Mouse (Mus musculus) embryonic facial prominence, embryonic 15.5 days (tissue): Measurements from ENCODE around the gene Phlda3. TPM values are rescaled to one million over a fixed set of nuclear protein-coding genes. Genes with fewer than 3 reads are reported as not detected.
A peak's percentile ranks its signal among the peaks of the same experiment; 100 is the strongest.

ENCODE experiments used
- ATAC-seq: fragments of 200-750 bp; cut with Nextera tagmentation; 2 replicates; pipeline ENCODE4 v1.8.0; 2017; ENCODE audit warnings: low read depth, moderate TSS enrichment; ENCODE audit not compliant: insufficient number of reproducible peaks, low FRiP score, low TSS enrichment
- H3K27ac ChIP-seq: fragments of 300-500 bp; sonication (generic); replicated peaks from 2 replicates; pipeline ENCODE4 v1.5.1; 2015; ENCODE audit warnings: mild to moderate bottlenecking, inconsistent platforms
- H3K27me3 ChIP-seq: fragments of 300-500 bp; sonication (generic); 2 replicates; pipeline ENCODE4 v1.6.1; 2015; ENCODE audit warnings: inconsistent platforms
- H3K36me3 ChIP-seq: fragments of 300-500 bp; sonication (generic); 2 replicates; pipeline ENCODE4 v1.6.1; 2015; ENCODE audit warnings: mild to moderate bottlenecking, inconsistent platforms
- H3K4me1 ChIP-seq: fragments of 300-500 bp; sonication (generic); 2 replicates; pipeline ENCODE4 v1.6.1; 2015; ENCODE audit warnings: inconsistent platforms
- H3K4me2 ChIP-seq: fragments of 300-500 bp; sonication (generic); replicated peaks from 2 replicates; pipeline ENCODE4 v1.6.1; 2015; ENCODE audit warnings: mild to moderate bottlenecking, inconsistent platforms
- H3K4me3 ChIP-seq: fragments of 300-500 bp; sonication (generic); replicated peaks from 2 replicates; pipeline ENCODE4 v1.5.1; 2015; ENCODE audit warnings: mild to moderate bottlenecking, inconsistent platforms
- H3K9ac ChIP-seq: fragments of 300-500 bp; sonication (generic); 2 replicates; pipeline ENCODE4 v1.6.1; 2015; ENCODE audit warnings: inconsistent platforms
- H3K9me3 ChIP-seq: fragments of 300-500 bp; sonication (generic); replicated peaks from 2 replicates; pipeline ENCODE4 v1.6.1; 2016; ENCODE audit warnings: inconsistent platforms
- WGBS: fragments of 180-500 bp; shearing (Covaris S2); methylation state at CpG from one replicate; pipeline ENCODE4 v1.1.7; 2015; 5-methylcytosine and 5-hydroxymethylcytosine counted together
- polyA plus RNA-seq: library from polyadenylated mRNA; unstranded; fragments of >200 nt; fragmentation: Nextera tagmentation; extraction: Ambion mirVana; gene quantifications from 2 replicates; pipeline ENCODE4 v1.2.1, GENCODE M21; 2015

Phlda3 gene
- polyA plus RNA-seq, 1 experiment from 2014 or later, result 113 TPM

GRCm38 (mm10) chr1:135731393-135731792 is 34.5 kb upstream of the Phlda3 start:
- 43% methylated on average over 7 of the region's 7 CpGs for WGBS
- peak overlapping the region; percentile 66 for H3K4me2 ChIP-seq
- H3K9ac ChIP-seq, result 0 out of 2 replicates have a peak overlapping the region, but pooled peaks have one; percentile 26
- H3K4me1 ChIP-seq, result peaks cover 72% of the 10 kb centered on the region
- no peaks in the 10 kb centered on the region for H3K36me3 ChIP-seq
- no peaks in the 10 kb centered on the region for H3K27me3 ChIP-seq
- H3K4me3 ChIP-seq, result peak overlapping the region; percentile 14
- H3K9me3 ChIP-seq, result no peaks in the 10 kb centered on the region
- peak overlapping the region; percentile 97 for H3K27ac ChIP-seq
- no peak for ATAC-seq

GRCm38 (mm10) chr1:135731897-135732684 is 33.8 kb upstream of the Phlda3 start:
- Histone ChIP-seq H3K4me3 (peak overlapping the region; percentile 14), H3K4me1 (peaks cover 72% of the 10 kb centered on the region), H3K36me3 (no peaks in the 10 kb centered on the region), H3K9me3 (no peaks in the 10 kb centered on the region), H3K4me2 (peak overlapping the region; percentile 66), H3K27me3 (no peaks in the 10 kb centered on the region), H3K9ac (0 out of 2 replicates have a peak overlapping the region, but pooled peaks have one; percentile 26), H3K27ac (peak overlapping the region; percentile 97)
- 6% methylated on average over 11 of the region's 11 CpGs for WGBS
- peak; percentile 86 for ATAC-seq

- Histone ChIP-seq H3K27me3 (no peaks in the 10 kb centered on the region), H3K4me1 (peaks cover 76% of the 10 kb centered on the region), H3K4me3 (no peak overlapping the region), H3K27ac (peak overlapping the region; percentile 97), H3K36me3 (no peaks in the 10 kb centered on the region), H3K4me2 (peak overlapping the region; percentile 25; the same call in 1 of the 2 replicates), H3K9me3 (no peaks in the 10 kb centered on the region), H3K9ac (no peak overlapping the region)
- 27% methylated on average over 6 of the region's 7 CpGs for WGBS
- ATAC-seq, result 0 out of 2 replicates have a peak, but pooled peaks have one; percentile 0
Measured at GRCm38 (mm10) chr1:135734225-135734937, 31.5 kb upstream of the Phlda3 start.

GRCm38 (mm10) chr1:135735460-135735859 is 30.5 kb upstream of the Phlda3 start:
- no peaks in the 10 kb centered on the region for H3K27me3 ChIP-seq
- H3K9me3 ChIP-seq, result no peaks in the 10 kb centered on the region
- H3K4me1 ChIP-seq, result peaks cover 76% of the 10 kb centered on the region
- H3K27ac ChIP-seq, result peak overlapping the region; percentile 97
- H3K36me3 ChIP-seq, result no peaks in the 10 kb centered on the region
- no peak overlapping the region for H3K9ac ChIP-seq
- H3K4me2 ChIP-seq, result no peak overlapping the region
- WGBS, result 45% methylated on average over 6 of the region's 6 CpGs
- no peak overlapping the region for H3K4me3 ChIP-seq
- ATAC-seq, result no peak

GRCm38 (mm10) chr1:135744987-135745386 is 20.9 kb upstream of the Phlda3 start:
- Histone ChIP-seq H3K9me3 (no peaks in the 10 kb centered on the region), H3K9ac (no peak overlapping the region), H3K27me3 (no peaks in the 10 kb centered on the region), H3K4me1 (peaks cover 30% of the 10 kb centered on the region), H3K36me3 (peaks cover 47% of the 10 kb centered on the region), H3K27ac (no peak overlapping the region), H3K4me2 (no peak overlapping the region), H3K4me3 (no peak overlapping the region)
- 89% methylated on average over 7 of the region's 7 CpGs for WGBS
- no peak for ATAC-seq

GRCm38 (mm10) chr1:135746248-135746647 is 19.7 kb upstream of the Phlda3 start:
- Histone ChIP-seq H3K9me3 (no peaks in the 10 kb centered on the region), H3K36me3 (peaks cover 60% of the 10 kb centered on the region), H3K4me2 (no peak overlapping the region), H3K4me3 (no peak overlapping the region), H3K27me3 (no peaks in the 10 kb centered on the region), H3K9ac (no peak overlapping the region), H3K27ac (no peak overlapping the region), H3K4me1 (peaks cover 19% of the 10 kb centered on the region)
- WGBS, result 81% methylated on average over 4 of the region's 4 CpGs
- ATAC-seq, result no peak

- H3K36me3 ChIP-seq, result peaks cover 37% of the 10 kb centered on the region
- no peaks in the 10 kb centered on the region for H3K9me3 ChIP-seq
- peak overlapping the region; percentile 34; the same call in 1 of the 2 replicates for H3K27ac ChIP-seq
- no peak overlapping the region for H3K4me3 ChIP-seq
- H3K4me1 ChIP-seq, result peaks cover 21% of the 10 kb centered on the region
- no peaks in the 10 kb centered on the region for H3K27me3 ChIP-seq
- 10% methylated on average over 10 of the region's 10 CpGs for WGBS
- H3K4me2 ChIP-seq, result no peak overlapping the region
- H3K9ac ChIP-seq, result no peak overlapping the region
- peak; percentile 94 for ATAC-seq
Measured at GRCm38 (mm10) chr1:135752737-135753348, 13.1 kb upstream of the Phlda3 start.

- Histone ChIP-seq H3K27ac (peak overlapping the region; percentile 58), H3K27me3 (no peaks in the 10 kb centered on the region), H3K4me3 (no peak overlapping the region), H3K4me2 (no peak overlapping the region), H3K9me3 (no peaks in the 10 kb centered on the region), H3K4me1 (peaks cover 27% of the 10 kb centered on the region), H3K36me3 (peaks cover 17% of the 10 kb centered on the region), H3K9ac (no peak overlapping the region)
- ATAC-seq, result peak; percentile 59
- 19% methylated on average over 9 of the region's 9 CpGs for WGBS
Measured at GRCm38 (mm10) chr1:135755287-135755686, 10.6 kb upstream of the Phlda3 start.

GRCm38 (mm10) chr1:135755913-135756312 is 10.0 kb upstream of the Phlda3 start:
- WGBS, result 66% methylated on average over 3 of the region's 3 CpGs
- H3K9me3 ChIP-seq, result no peaks in the 10 kb centered on the region
- no peak overlapping the region for H3K4me3 ChIP-seq
- peaks cover 33% of the 10 kb centered on the region for H3K4me1 ChIP-seq
- no peak overlapping the region for H3K9ac ChIP-seq
- H3K27me3 ChIP-seq, result no peaks in the 10 kb centered on the region
- no peak for ATAC-seq
- peak overlapping the region; percentile 58 for H3K27ac ChIP-seq
- H3K36me3 ChIP-seq, result peaks cover 11% of the 10 kb centered on the region
- H3K4me2 ChIP-seq, result no peak overlapping the region

- ATAC-seq, result no peak
- no peak overlapping the region for H3K27ac ChIP-seq
- no peak overlapping the region for H3K4me3 ChIP-seq
- H3K9ac ChIP-seq, result no peak overlapping the region
- peaks cover 37% of the 10 kb centered on the region for H3K4me1 ChIP-seq
- H3K4me2 ChIP-seq, result no peak overlapping the region
- no peaks in the 10 kb centered on the region for H3K27me3 ChIP-seq
- 63% methylated on average over 8 of the region's 8 CpGs for WGBS
- H3K36me3 ChIP-seq, result no peaks in the 10 kb centered on the region
- H3K9me3 ChIP-seq, result no peaks in the 10 kb centered on the region
Measured at GRCm38 (mm10) chr1:135757287-135757686, 8.6 kb upstream of the Phlda3 start.

- peaks cover 39% of the 10 kb centered on the region for H3K4me1 ChIP-seq
- WGBS, result 62% methylated on average over 4 of the region's 4 CpGs
- no peak overlapping the region for H3K9ac ChIP-seq
- no peaks in the 10 kb centered on the region for H3K9me3 ChIP-seq
- H3K27ac ChIP-seq, result peak overlapping the region; percentile 34; the same call in 1 of the 2 replicates
- no peak overlapping the region for H3K4me3 ChIP-seq
- H3K4me2 ChIP-seq, result no peak overlapping the region
- H3K36me3 ChIP-seq, result no peaks in the 10 kb centered on the region
- H3K27me3 ChIP-seq, result no peaks in the 10 kb centered on the region
- ATAC-seq, result no peak
Measured at GRCm38 (mm10) chr1:135759685-135760084, 6.2 kb upstream of the Phlda3 start.
